Mouse (Mus musculus): ENCODE measurements around the gene Calm5. TPM values are rescaled to one million over a fixed set of nuclear protein-coding genes. Genes with fewer than 3 reads are reported as not detected.
"Not testable (repeated sequence)": the region's sequence is repeated elsewhere in the genome, so short reads cannot be mapped to it uniquely, and the experiment has no call there.

Gene Calm5
- total RNA-seq, 2 experiments from 2014 or later, result not detected

DNA sequence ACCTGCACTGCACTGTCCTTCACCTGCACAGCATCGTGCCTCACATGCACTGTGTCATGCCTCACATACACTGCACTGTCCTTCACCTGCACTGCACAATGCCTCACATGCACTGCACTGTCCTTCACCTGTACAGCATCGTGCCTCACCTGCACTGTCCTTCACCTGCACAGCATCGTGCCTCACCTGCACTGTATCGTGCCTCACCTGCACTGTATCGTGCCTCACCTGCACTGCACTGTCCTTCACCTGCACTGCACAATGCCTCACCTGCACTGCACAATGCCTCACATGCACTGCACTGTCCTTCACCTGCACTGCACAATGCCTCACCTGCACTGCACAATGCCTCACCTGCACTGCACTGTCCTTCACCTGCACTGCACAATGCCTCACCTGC is 44.2 kb downstream of the Calm5 start:
- DNase-seq, result not testable (repeated sequence)
- intact Hi-C loops (cut with DNase I; ENCODE audit: low total_unique reads), result loop anchor here (2.0 kb wide), 1 partner anchor 229 kb away; no protein-coding TSS in a partner anchor

DNA sequence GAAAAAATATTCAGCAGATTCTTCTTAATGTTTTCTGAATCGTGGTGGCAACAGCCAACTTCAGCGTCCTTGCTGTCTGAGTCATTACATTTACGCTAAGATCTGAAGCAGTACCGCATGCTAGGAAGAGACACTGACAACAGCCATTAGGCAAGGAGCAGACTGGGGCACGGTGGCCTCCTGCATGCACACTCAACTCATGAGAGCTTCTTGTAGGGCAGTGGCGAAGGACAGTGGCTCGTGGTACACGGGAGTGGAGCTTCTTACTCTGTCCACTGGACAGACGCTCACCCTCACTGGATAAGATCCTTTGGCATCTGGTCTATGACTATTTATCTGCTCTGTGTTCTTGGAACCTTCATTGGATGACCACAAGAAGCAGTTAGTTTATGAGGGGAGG is 45.3 kb downstream of the Calm5 start:
- intact Hi-C loops (cut with DNase I; ENCODE audit: low total_unique reads), result loop anchor here (2.0 kb wide), 1 partner anchor 230 kb away; no protein-coding TSS in a partner anchor
- DNase-seq, result no peak

Other genes starting within 250 kb of the Calm5 start
- 10 to 100 TPM in 1 of 2 experiments, 1 to 10 TPM in 1; 8.8 to 10.7 TPM for gene Fam208b, start 243.1 kb upstream of the Calm5 start, total RNA-seq (2021)
- 1 to 10 TPM; 5.4 to 6.5 TPM for gene Asb13, start 220.1 kb upstream of the Calm5 start, total RNA-seq (2021)
- not detected for gene Calml3, start 49.9 kb upstream of the Calm5 start, total RNA-seq (2021)
- gene Calm4, start 16.4 kb upstream of the Calm5 start, total RNA-seq (2021), result not detected
- gene Net1, start 64.0 kb downstream of the Calm5 start, total RNA-seq (2021), result 10 to 100 TPM; 32.8 to 46.3 TPM
- gene Tubal3, start 64.1 kb downstream of the Calm5 start, total RNA-seq (2021), result not detected
- not detected for gene Ucn3, start 91.2 kb downstream of the Calm5 start, total RNA-seq (2021)
- 1 to 10 TPM; 3.0 to 3.3 TPM for gene Akr1c14, start 194.8 kb downstream of the Calm5 start, total RNA-seq (2021)